Mouse (Mus musculus) kidney, postnatal 10 days (tissue): ENCODE measurements around the gene Ccdc113.
"Not testable (repeated sequence)": the region's sequence is repeated elsewhere in the genome, so short reads cannot be mapped to it uniquely, and the experiment has no call there.

Experiments
- DNase-seq: peaks from one replicate; pipeline ENCODE4 v3.0.0; 2021; ENCODE audit warnings: mixed read lengths

Ccdc113 gene

GRCm38 (mm10) chr8:95542191-95542590, 8.3 kb downstream of the Ccdc113 start:
- no peak for DNase-seq

- no peak for DNase-seq
Measured at GRCm38 (mm10) chr8:95543065-95543464, 9.2 kb downstream of the Ccdc113 start.

GRCm38 (mm10) chr8:95545815-95546214, 11.9 kb downstream of the Ccdc113 start:
- peak; percentile 35 for DNase-seq

- DNase-seq: peak; percentile 25
Measured at GRCm38 (mm10) chr8:95546986-95547385, 13.1 kb downstream of the Ccdc113 start.

GRCm38 (mm10) chr8:95547931-95548330, 14.0 kb downstream of the Ccdc113 start:
- DNase-seq: no peak

- no peak for DNase-seq
Measured at GRCm38 (mm10) chr8:95549871-95550829, 16.3 kb downstream of the Ccdc113 start.

GRCm38 (mm10) chr8:95551577-95551976, 17.7 kb downstream of the Ccdc113 start:
- no peak for DNase-seq

GRCm38 (mm10) chr8:95555963-95556362, 22.1 kb downstream of the Ccdc113 start:
- DNase-seq: no peak

- DNase-seq: no peak
Measured at GRCm38 (mm10) chr8:95566217-95566616, 32.3 kb downstream of the Ccdc113 start.

GRCm38 (mm10) chr8:95566809-95567208, 32.9 kb downstream of the Ccdc113 start:
- DNase-seq: no peak

- no peak for DNase-seq
Measured at GRCm38 (mm10) chr8:95573146-95573545, 39.3 kb downstream of the Ccdc113 start.

GRCm38 (mm10) chr8:95576240-95576639, 42.4 kb downstream of the Ccdc113 start, which contains the start of gene Prss54:
TSS of gene Prss54 (minus strand) at chr8:95576340.
- no peak for DNase-seq

GRCm38 (mm10) chr8:95587339-95587738, 53.5 kb downstream of the Ccdc113 start:
- no peak for DNase-seq

- DNase-seq: no peak
Measured at GRCm38 (mm10) chr8:95589282-95589681, 55.4 kb downstream of the Ccdc113 start.

GRCm38 (mm10) chr8:95590539-95590938, 56.7 kb downstream of the Ccdc113 start:
- DNase-seq: no peak

- no peak for DNase-seq
Measured at GRCm38 (mm10) chr8:95592131-95592780, 58.4 kb downstream of the Ccdc113 start.

- no peak for DNase-seq
Measured at GRCm38 (mm10) chr8:95593439-95594393, 59.8 kb downstream of the Ccdc113 start.

- no peak for DNase-seq
Measured at GRCm38 (mm10) chr8:95595131-95595530, 61.2 kb downstream of the Ccdc113 start.

GRCm38 (mm10) chr8:95596841-95597241, 63.0 kb downstream of the Ccdc113 start:
- no peak for DNase-seq

- peak; percentile 72 for DNase-seq
Measured at GRCm38 (mm10) chr8:95599861-95600260, 66.0 kb downstream of the Ccdc113 start.

GRCm38 (mm10) chr8:95601306-95601705, 67.4 kb downstream of the Ccdc113 start:
- no peak for DNase-seq

- DNase-seq: no peak
Measured at GRCm38 (mm10) chr8:95602168-95602567, 68.3 kb downstream of the Ccdc113 start.

- DNase-seq: not testable (repeated sequence)
Measured at GRCm38 (mm10) chr8:95606509-95606908, 72.6 kb downstream of the Ccdc113 start.
